13 mouse cellular contexts compared by ENCODE assay signal in the genomic region with DNA sequence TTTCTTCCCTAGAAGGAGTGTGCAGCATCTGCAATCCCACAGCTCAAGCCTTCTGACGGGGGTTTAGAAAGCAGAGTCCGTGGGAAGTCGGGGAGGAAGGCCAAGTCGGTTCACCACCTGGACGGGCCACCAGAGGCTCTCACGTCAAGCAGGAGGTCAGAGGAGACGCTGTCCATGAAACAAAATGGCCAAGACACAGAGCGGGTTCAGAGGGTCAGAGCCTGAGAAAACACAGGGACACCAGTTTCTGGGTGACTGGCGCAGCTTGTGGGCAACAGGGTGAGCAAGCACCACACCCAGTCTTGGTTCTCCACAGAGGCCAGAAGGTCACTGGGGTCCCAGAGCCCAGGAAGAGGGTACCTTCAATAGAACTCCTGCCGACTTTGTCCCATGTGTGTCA. TPM values are rescaled to one million over a fixed set of nuclear protein-coding genes. Genes with fewer than 3 reads are reported as not detected.
A peak's percentile ranks its signal among the peaks of the same experiment; 100 is the strongest.
DNase-seq lines count a peak whose midpoint lies in the region; ATAC-seq and TF ChIP-seq lines count a peak whose summit lies in the region.
"Had no signal": no experiment of that assay in that cellular context is flagged by ENCODE, and none has a peak within 500 bp of the region (broad histone marks: within the 10 kb centered on the region; RNA-seq: fewer than 3 reads in every experiment).

No protein-coding gene starts in this region.

- H3K4me3 ChIP-seq in forebrain, embryonic 13.5 days = no peak overlapping the region
- no peak overlapping the region for H3K4me3 ChIP-seq in forebrain, embryonic 16.5 days (replicated peaks; ENCODE audit: low read length)
- H3K4me3 ChIP-seq in hindbrain, embryonic 15.5 days = no peak overlapping the region
- H3K4me3 ChIP-seq in hindbrain, embryonic 11.5 days (ENCODE audit: low read depth, low read length) = no peak overlapping the region
- H3K4me3 ChIP-seq in lung, embryonic 14.5 days (ENCODE audit: low read depth, low read length) = no peak overlapping the region
- H3K4me3 ChIP-seq: embryonic facial prominence, embryonic 12.5 days; midbrain, embryonic 12.5 days; neural tube, embryonic 12.5 days had no signal

- H3K9ac ChIP-seq in forebrain, embryonic 13.5 days = no peak overlapping the region
- H3K9ac ChIP-seq in forebrain, embryonic 16.5 days (replicated peaks; ENCODE audit: low read depth, low read length) = no peak overlapping the region
- no peak overlapping the region for H3K9ac ChIP-seq in hindbrain, embryonic 15.5 days
- H3K9ac ChIP-seq in hindbrain, embryonic 11.5 days (ENCODE audit: low read depth, low read length) = no peak overlapping the region
- no peak overlapping the region for H3K9ac ChIP-seq in lung, embryonic 14.5 days
- H3K9ac ChIP-seq: embryonic facial prominence, embryonic 12.5 days; midbrain, embryonic 12.5 days; neural tube, embryonic 12.5 days had no signal

- 87% methylated on average over 10 of the region's 10 CpGs for WGBS in forebrain, embryonic 13.5 days
- WGBS in forebrain, embryonic 16.5 days = 87% methylated on average over 10 of the region's 10 CpGs
- WGBS in hindbrain, embryonic 15.5 days = 90% methylated on average over 10 of the region's 10 CpGs
- 87% methylated on average over 10 of the region's 10 CpGs for WGBS in hindbrain, embryonic 11.5 days
- 82% methylated on average over 10 of the region's 10 CpGs for WGBS in lung, embryonic 14.5 days

- H3K9me3 ChIP-seq in forebrain, embryonic 13.5 days (replicated peaks) = no peaks in the 10 kb centered on the region
- no peaks in the 10 kb centered on the region for H3K9me3 ChIP-seq in forebrain, embryonic 16.5 days (ENCODE audit: control insufficient read depth, low read length)
- no peaks in the 10 kb centered on the region for H3K9me3 ChIP-seq in hindbrain, embryonic 15.5 days
- no peaks in the 10 kb centered on the region for H3K9me3 ChIP-seq in hindbrain, embryonic 11.5 days (ENCODE audit: control insufficient read depth, low read length)
- no peaks in the 10 kb centered on the region for H3K9me3 ChIP-seq in lung, embryonic 14.5 days (ENCODE audit: low read depth, low read length)
- H3K9me3 ChIP-seq: embryonic facial prominence, embryonic 12.5 days; midbrain, embryonic 12.5 days; neural tube, embryonic 12.5 days had no signal

- 0 out of 2 replicates have a peak, but pooled peaks cover 4% of the 10 kb centered on the region for H3K36me3 ChIP-seq in forebrain, embryonic 13.5 days (ENCODE audit: poor library complexity, severe bottlenecking)
- no peaks in the 10 kb centered on the region for H3K36me3 ChIP-seq in forebrain, embryonic 16.5 days (ENCODE audit: control insufficient read depth, insufficient read depth)
- no peaks in the 10 kb centered on the region for H3K36me3 ChIP-seq in hindbrain, embryonic 15.5 days
- H3K36me3 ChIP-seq in hindbrain, embryonic 11.5 days (ENCODE audit: control insufficient read depth, insufficient read depth, low read length) = no peaks in the 10 kb centered on the region
- no peaks in the 10 kb centered on the region for H3K36me3 ChIP-seq in lung, embryonic 14.5 days (ENCODE audit: insufficient read depth)
- H3K36me3 ChIP-seq: midbrain, embryonic 12.5 days; neural tube, embryonic 12.5 days had no signal

- TF ChIP-seq CTCF in lung, embryonic 14.5 days (IDR thresholded peaks at IDR 0.05; ENCODE audit: low read depth) = no peak

- H3K4me1 ChIP-seq in forebrain, embryonic 13.5 days = peaks cover 27% of the 10 kb centered on the region
- H3K4me1 ChIP-seq in forebrain, embryonic 16.5 days (replicated peaks; ENCODE audit: control insufficient read depth, insufficient read depth, low read length) = peaks cover 16% of the 10 kb centered on the region
- peaks cover 26% of the 10 kb centered on the region for H3K4me1 ChIP-seq in hindbrain, embryonic 15.5 days (replicated peaks)
- H3K4me1 ChIP-seq in hindbrain, embryonic 11.5 days (replicated peaks; ENCODE audit: control insufficient read depth, insufficient read depth, low read length) = no peaks in the 10 kb centered on the region
- H3K4me1 ChIP-seq in lung, embryonic 14.5 days (ENCODE audit: insufficient read depth) = peaks cover 10% of the 10 kb centered on the region

- H3K27ac ChIP-seq in forebrain, embryonic 13.5 days = peak overlapping the region; percentile 36; the same call in 1 of the 2 replicates
- no peak overlapping the region for H3K27ac ChIP-seq in forebrain, embryonic 16.5 days (ENCODE audit: low read length)
- H3K27ac ChIP-seq in hindbrain, embryonic 15.5 days (replicated peaks) = 0 out of 2 replicates have a peak overlapping the region, but pooled peaks have one; percentile 10
- no peak overlapping the region for H3K27ac ChIP-seq in hindbrain, embryonic 11.5 days (ENCODE audit: low read depth, low read length)
- H3K27ac ChIP-seq in lung, embryonic 14.5 days (ENCODE audit: low read depth) = peak overlapping the region; percentile 86; the same call in 1 of the 2 replicates
- H3K27ac ChIP-seq: embryonic facial prominence, embryonic 12.5 days; midbrain, embryonic 12.5 days; neural tube, embryonic 12.5 days had no signal

- no peaks in the 10 kb centered on the region for H3K27me3 ChIP-seq in forebrain, embryonic 13.5 days
- H3K27me3 ChIP-seq in forebrain, embryonic 16.5 days (replicated peaks; ENCODE audit: control insufficient read depth, insufficient read depth, low read length) = no peaks in the 10 kb centered on the region
- H3K27me3 ChIP-seq in hindbrain, embryonic 15.5 days = no peaks in the 10 kb centered on the region
- H3K27me3 ChIP-seq in hindbrain, embryonic 11.5 days (ENCODE audit: control insufficient read depth, insufficient read depth, low read length) = no peaks in the 10 kb centered on the region
- H3K27me3 ChIP-seq in lung, embryonic 14.5 days (ENCODE audit: insufficient read depth, low read length) = no peaks in the 10 kb centered on the region
- H3K27me3 ChIP-seq: embryonic facial prominence, embryonic 12.5 days; midbrain, embryonic 12.5 days; neural tube, embryonic 12.5 days had no signal

- H3K4me2 ChIP-seq in forebrain, embryonic 13.5 days = no peak overlapping the region
- no peak overlapping the region for H3K4me2 ChIP-seq in forebrain, embryonic 16.5 days (ENCODE audit: low read length)
- H3K4me2 ChIP-seq in hindbrain, embryonic 15.5 days = no peak overlapping the region
- no peak overlapping the region for H3K4me2 ChIP-seq in hindbrain, embryonic 11.5 days (replicated peaks; ENCODE audit: low read depth, low read length)
- H3K4me2 ChIP-seq in lung, embryonic 14.5 days = no peak overlapping the region
- H3K4me2 ChIP-seq: embryonic facial prominence, embryonic 12.5 days; midbrain, embryonic 12.5 days; neural tube, embryonic 12.5 days had no signal

- no peak for DNase-seq in hindbrain, embryonic 11.5 days (ENCODE audit: low spot score)
- no peak for DNase-seq in lung, embryonic 14.5 days
- no peak for DNase-seq in lung, postnatal 25 days (ENCODE audit: low spot score)
- peak; percentile 31 for DNase-seq in induced T-regulatory cell, adult 2 months (ENCODE audit: low read depth)
- DNase-seq in cerebellum, postnatal 14 days = no peak
- DNase-seq: cerebellum, adult 9-10 months had no signal

- no peak for ATAC-seq in forebrain, embryonic 13.5 days
- no peak for ATAC-seq in forebrain, embryonic 16.5 days
- no peak for ATAC-seq in hindbrain, embryonic 15.5 days (ENCODE audit: low FRiP score, low read depth)
- ATAC-seq in hindbrain, embryonic 11.5 days (ENCODE audit: low FRiP score) = no peak
- no peak for ATAC-seq in lung, embryonic 14.5 days (ENCODE audit: insufficient read depth)
- ATAC-seq: forebrain, embryonic 14.5 days had no signal

RNA-seq across cellular contexts. Expression of gene Pitpnm2, which starts 33.9 kb away (rescaled TPM):
- 5.4 and 6.5 TPM in 2 replicates for polyA plus RNA-seq in forebrain, embryonic 13.5 days (2015; fragmentation: Nextera tagmentation; extraction: Ambion mirVana)
- polyA plus RNA-seq in forebrain, embryonic 16.5 days (2015; fragmentation: Nextera tagmentation; extraction: Ambion mirVana) = 13.7 and 14.4 TPM in 2 replicates
- 10.8 and 11.5 TPM in 2 replicates for polyA plus RNA-seq in hindbrain, embryonic 15.5 days (2015; fragmentation: Nextera tagmentation; extraction: Ambion mirVana)
- polyA plus RNA-seq in hindbrain, embryonic 11.5 days (2014; fragmentation: Nextera tagmentation; extraction: Ambion mirVana) = 5.1 and 6.0 TPM in 2 replicates
- polyA plus RNA-seq in lung, embryonic 14.5 days (2014; fragmentation: Nextera tagmentation; extraction: Ambion mirVana) = 8.8 and 9.8 TPM in 2 replicates

Comparison
In these comparisons a context has a peak if more than half of its experiments do, and no peak if none do; other contexts are left out.
1. H3K27ac ChIP-seq: peak in forebrain, embryonic 13.5 days (single experiment), hindbrain, embryonic 15.5 days (single experiment) and lung, embryonic 14.5 days (single experiment); none in forebrain, embryonic 16.5 days (single experiment) and hindbrain, embryonic 11.5 days (single experiment).